Mouse (Mus musculus): ENCODE data around the gene Prkcb. TPM values are rescaled to one million over a fixed set of nuclear protein-coding genes. Genes with fewer than 3 reads are reported as not detected.
"Not testable (repeated sequence)": the region's sequence is repeated elsewhere in the genome, so short reads cannot be mapped to it uniquely, and the experiment has no call there.

Gene Prkcb
- 5.2 and 5.4 TPM in 2 replicates for polyA plus RNA-seq (2014; fragmentation: Nextera tagmentation; extraction: Ambion mirVana)

- DNase-seq (ENCODE audit: low spot score) = peak; percentile 80
- 5% methylated on average over 42 of the region's 42 CpGs for WGBS
- no peak within 1 kb of the TSS for H3K27ac ChIP-seq (replicated peaks; ENCODE audit: low read depth, low read length)
- no peaks in the 10 kb centered on the region; the same call in 1 of the 2 replicates for H3K4me1 ChIP-seq (ENCODE audit: control insufficient read depth, insufficient read depth, low read length)
- H3K4me2 ChIP-seq (ENCODE audit: low read depth, low read length) = peak within 1 kb of the TSS; percentile 95
- peak; percentile 87 for ATAC-seq (replicated peaks; ENCODE audit: insufficient number of reproducible peaks, low FRiP score, low TSS enrichment, low read depth)
- H3K27me3 ChIP-seq (ENCODE audit: control insufficient read depth, insufficient read depth, low read length) = peaks cover 23% of the 10 kb centered on the region
- peak within 1 kb of the TSS; percentile 59 for H3K4me3 ChIP-seq (ENCODE audit: low read depth, low read length)
- H3K36me3 ChIP-seq (replicated peaks; ENCODE audit: control insufficient read depth, insufficient read depth, low read depth, low read length) = no peaks in the 10 kb centered on the region
- H3K9me3 ChIP-seq (replicated peaks; ENCODE audit: control insufficient read depth, low read length) = no peaks in the 10 kb centered on the region
- peak within 1 kb of the TSS; percentile 43 for H3K9ac ChIP-seq (replicated peaks; ENCODE audit: low read length)
Observed at GRCm38 (mm10) chr7:122288605-122289242, at the start of gene Prkcb. Gene Prkcb (plus strand): TSS chr7:122288751.

- no peaks in the 10 kb centered on the region for H3K27me3 ChIP-seq (ENCODE audit: control insufficient read depth, insufficient read depth, low read length)
- no peak overlapping the region for H3K4me2 ChIP-seq (ENCODE audit: low read depth, low read length)
- no peak overlapping the region for H3K9ac ChIP-seq (replicated peaks; ENCODE audit: low read length)
- DNase-seq (ENCODE audit: low spot score) = no peak
- H3K4me1 ChIP-seq (ENCODE audit: control insufficient read depth, insufficient read depth, low read length) = no peaks in the 10 kb centered on the region
- no peaks in the 10 kb centered on the region for H3K9me3 ChIP-seq (replicated peaks; ENCODE audit: control insufficient read depth, low read length)
- no peak overlapping the region for H3K27ac ChIP-seq (replicated peaks; ENCODE audit: low read depth, low read length)
- H3K4me3 ChIP-seq (ENCODE audit: low read depth, low read length) = no peak overlapping the region
- no peak for ATAC-seq (replicated peaks; ENCODE audit: insufficient number of reproducible peaks, low FRiP score, low TSS enrichment, low read depth)
- 92% methylated on average over 2 of the region's 2 CpGs for WGBS
- H3K36me3 ChIP-seq (replicated peaks; ENCODE audit: control insufficient read depth, insufficient read depth, low read depth, low read length) = no peaks in the 10 kb centered on the region
Observed at GRCm38 (mm10) chr7:122238939-122239338, 49.6 kb upstream of the Prkcb start.

- Histone ChIP-seq H3K4me3 (ENCODE audit: low read depth, low read length) (no peak overlapping the region), H3K9me3 (replicated peaks; ENCODE audit: control insufficient read depth, low read length) (no peaks in the 10 kb centered on the region), H3K27me3 (ENCODE audit: control insufficient read depth, insufficient read depth, low read length) (no peaks in the 10 kb centered on the region), H3K9ac (replicated peaks; ENCODE audit: low read length) (no peak overlapping the region), H3K4me1 (ENCODE audit: control insufficient read depth, insufficient read depth, low read length) (no peaks in the 10 kb centered on the region), H3K36me3 (replicated peaks; ENCODE audit: control insufficient read depth, insufficient read depth, low read depth, low read length) (no peaks in the 10 kb centered on the region), H3K27ac (replicated peaks; ENCODE audit: low read depth, low read length) (no peak overlapping the region), H3K4me2 (ENCODE audit: low read depth, low read length) (no peak overlapping the region)
- no peak for ATAC-seq (replicated peaks; ENCODE audit: insufficient number of reproducible peaks, low FRiP score, low TSS enrichment, low read depth)
- WGBS = 78% methylated on average over 6 of the region's 6 CpGs
- no peak for DNase-seq (ENCODE audit: low spot score)
Observed at GRCm38 (mm10) chr7:122240413-122241119, 48.0 kb upstream of the Prkcb start.

- 45% methylated on average over 1 of the region's 1 CpGs for WGBS
- no peaks in the 10 kb centered on the region for H3K36me3 ChIP-seq (replicated peaks; ENCODE audit: control insufficient read depth, insufficient read depth, low read depth, low read length)
- DNase-seq (ENCODE audit: low spot score) (peak; percentile 66), ATAC-seq (replicated peaks; ENCODE audit: insufficient number of reproducible peaks, low FRiP score, low TSS enrichment, low read depth) (no peak)
- no peaks in the 10 kb centered on the region for H3K4me1 ChIP-seq (ENCODE audit: control insufficient read depth, insufficient read depth, low read length)
- no peaks in the 10 kb centered on the region for H3K9me3 ChIP-seq (replicated peaks; ENCODE audit: control insufficient read depth, low read length)
- no peaks in the 10 kb centered on the region for H3K27me3 ChIP-seq (ENCODE audit: control insufficient read depth, insufficient read depth, low read length)
- H3K27ac ChIP-seq (replicated peaks; ENCODE audit: low read depth, low read length) = no peak overlapping the region
- H3K4me3 ChIP-seq (ENCODE audit: low read depth, low read length) = no peak overlapping the region
- no peak overlapping the region for H3K4me2 ChIP-seq (ENCODE audit: low read depth, low read length)
- no peak overlapping the region for H3K9ac ChIP-seq (replicated peaks; ENCODE audit: low read length)
Observed at GRCm38 (mm10) chr7:122242260-122242659, 46.3 kb upstream of the Prkcb start.

- not testable (repeated sequence) for H3K4me2 ChIP-seq (ENCODE audit: low read depth, low read length); H3K36me3 ChIP-seq (replicated peaks; ENCODE audit: control insufficient read depth, insufficient read depth, low read depth, low read length); H3K9ac ChIP-seq (replicated peaks; ENCODE audit: low read length); H3K4me1 ChIP-seq (ENCODE audit: control insufficient read depth, insufficient read depth, low read length); DNase-seq (ENCODE audit: low spot score); H3K27ac ChIP-seq (replicated peaks; ENCODE audit: low read depth, low read length); ATAC-seq (replicated peaks; ENCODE audit: insufficient number of reproducible peaks, low FRiP score, low TSS enrichment, low read depth); H3K4me3 ChIP-seq (ENCODE audit: low read depth, low read length); H3K9me3 ChIP-seq (replicated peaks; ENCODE audit: control insufficient read depth, low read length); H3K27me3 ChIP-seq (ENCODE audit: control insufficient read depth, insufficient read depth, low read length)
Observed at GRCm38 (mm10) chr7:122242744-122243143, 45.8 kb upstream of the Prkcb start.

GRCm38 (mm10) chr7:122244166-122244565, 44.4 kb upstream of the Prkcb start:
- Histone ChIP-seq H3K4me3 (ENCODE audit: low read depth, low read length) (no peak overlapping the region), H3K4me1 (ENCODE audit: control insufficient read depth, insufficient read depth, low read length) (no peaks in the 10 kb centered on the region), H3K27me3 (ENCODE audit: control insufficient read depth, insufficient read depth, low read length) (no peaks in the 10 kb centered on the region), H3K4me2 (ENCODE audit: low read depth, low read length) (no peak overlapping the region), H3K36me3 (replicated peaks; ENCODE audit: control insufficient read depth, insufficient read depth, low read depth, low read length) (no peaks in the 10 kb centered on the region), H3K9me3 (replicated peaks; ENCODE audit: control insufficient read depth, low read length) (no peaks in the 10 kb centered on the region), H3K9ac (replicated peaks; ENCODE audit: low read length) (no peak overlapping the region), H3K27ac (replicated peaks; ENCODE audit: low read depth, low read length) (no peak overlapping the region)
- DNase-seq (ENCODE audit: low spot score) (no peak), ATAC-seq (replicated peaks; ENCODE audit: insufficient number of reproducible peaks, low FRiP score, low TSS enrichment, low read depth) (no peak)
- 34% methylated on average over 7 of the region's 7 CpGs for WGBS

- no peak for ATAC-seq (replicated peaks; ENCODE audit: insufficient number of reproducible peaks, low FRiP score, low TSS enrichment, low read depth)
- no peaks in the 10 kb centered on the region for H3K9me3 ChIP-seq (replicated peaks; ENCODE audit: control insufficient read depth, low read length)
Observed at GRCm38 (mm10) chr7:122244584-122244983, 44.0 kb upstream of the Prkcb start.

GRCm38 (mm10) chr7:122245976-122246375, 42.6 kb upstream of the Prkcb start:
- Histone ChIP-seq H3K27ac (replicated peaks; ENCODE audit: low read depth, low read length) (no peak overlapping the region), H3K9me3 (replicated peaks; ENCODE audit: control insufficient read depth, low read length) (no peaks in the 10 kb centered on the region), H3K9ac (replicated peaks; ENCODE audit: low read length) (no peak overlapping the region), H3K4me3 (ENCODE audit: low read depth, low read length) (no peak overlapping the region), H3K36me3 (replicated peaks; ENCODE audit: control insufficient read depth, insufficient read depth, low read depth, low read length) (no peaks in the 10 kb centered on the region), H3K27me3 (ENCODE audit: control insufficient read depth, insufficient read depth, low read length) (no peaks in the 10 kb centered on the region), H3K4me2 (ENCODE audit: low read depth, low read length) (no peak overlapping the region), H3K4me1 (ENCODE audit: control insufficient read depth, insufficient read depth, low read length) (no peaks in the 10 kb centered on the region)
- DNase-seq (ENCODE audit: low spot score) (no peak), ATAC-seq (replicated peaks; ENCODE audit: insufficient number of reproducible peaks, low FRiP score, low TSS enrichment, low read depth) (no peak)
- WGBS = 65% methylated on average over 5 of the region's 5 CpGs

More at GRCm38 (mm10) chr7:122244584-122244983, 44.0 kb upstream of the Prkcb start:
- Histone ChIP-seq H3K4me1 (ENCODE audit: control insufficient read depth, insufficient read depth, low read length) (no peaks in the 10 kb centered on the region), H3K9ac (replicated peaks; ENCODE audit: low read length) (no peak overlapping the region), H3K27me3 (ENCODE audit: control insufficient read depth, insufficient read depth, low read length) (no peaks in the 10 kb centered on the region), H3K27ac (replicated peaks; ENCODE audit: low read depth, low read length) (no peak overlapping the region), H3K4me3 (ENCODE audit: low read depth, low read length) (no peak overlapping the region), H3K4me2 (ENCODE audit: low read depth, low read length) (no peak overlapping the region), H3K36me3 (replicated peaks; ENCODE audit: control insufficient read depth, insufficient read depth, low read depth, low read length) (no peaks in the 10 kb centered on the region)
- 72% methylated on average over 8 of the region's 8 CpGs for WGBS
- no peak for DNase-seq (ENCODE audit: low spot score)
